Mouse (Mus musculus) kidney, embryonic 14.5 days (tissue): ENCODE results near the gene Dmbt1. TPM values are rescaled to one million over a fixed set of nuclear protein-coding genes. Genes with fewer than 3 reads are reported as not detected.

Source experiments
- ATAC-seq: fragments of 200-750 bp; cut with Nextera tagmentation; 2 replicates; pipeline ENCODE4 v1.8.0; 2017; ENCODE audit warnings: moderate number of reproducible peaks, mild to moderate bottlenecking, moderate TSS enrichment, moderate library complexity; ENCODE audit not compliant: low FRiP score, low TSS enrichment
- H3K27ac ChIP-seq: fragments of 300-500 bp; sonication (generic); 2 replicates; pipeline ENCODE4 v1.5.1; 2014; ENCODE audit warnings: low read depth, mild to moderate bottlenecking, low read length, moderate library complexity, mixed read lengths
- H3K27me3 ChIP-seq: fragments of 300-500 bp; sonication (generic); 2 replicates; pipeline ENCODE4 v1.6.1; 2014; ENCODE audit warnings: mild to moderate bottlenecking, low read length; ENCODE audit not compliant: control insufficient read depth, insufficient read depth
- H3K36me3 ChIP-seq: fragments of 300-500 bp; sonication (generic); 2 replicates; pipeline ENCODE4 v1.6.1; 2014; ENCODE audit warnings: low read length, mixed read lengths; ENCODE audit not compliant: control insufficient read depth, insufficient read depth
- H3K4me1 ChIP-seq: fragments of 300-500 bp; sonication (generic); 2 replicates; pipeline ENCODE4 v1.6.1; 2014; ENCODE audit warnings: low read length, mixed read lengths; ENCODE audit not compliant: control insufficient read depth, insufficient read depth
- H3K4me2 ChIP-seq: fragments of 300-500 bp; sonication (generic); replicated peaks from 2 replicates; pipeline ENCODE4 v1.6.1; 2014; ENCODE audit warnings: low read depth, mild to moderate bottlenecking, low read length
- H3K4me3 ChIP-seq: fragments of 300-500 bp; sonication (generic); 2 replicates; pipeline ENCODE4 v1.5.1; 2014; ENCODE audit warnings: mild to moderate bottlenecking, low read length
- H3K9ac ChIP-seq: fragments of 300-500 bp; sonication (generic); 2 replicates; pipeline ENCODE4 v1.6.1; 2014; ENCODE audit warnings: low read depth, mild to moderate bottlenecking, low read length, moderate library complexity
- H3K9me3 ChIP-seq: fragments of 300-500 bp; sonication (generic); 2 replicates; pipeline ENCODE4 v1.6.1; 2016; ENCODE audit warnings: low read length; ENCODE audit not compliant: control insufficient read depth
- WGBS: fragments of 180-500 bp; shearing (Covaris S2); extraction: QIAGEN DNeasy Blood & Tissue Kit; methylation state at CpG from one replicate; pipeline ENCODE4 v1.1.7; 2014; 5-methylcytosine and 5-hydroxymethylcytosine counted together
- polyA plus RNA-seq: library from polyadenylated mRNA; unstranded; fragments of >200 nt; fragmentation: Nextera tagmentation; extraction: Ambion mirVana; gene quantifications from 2 replicates; pipeline ENCODE4 v1.2.1, GENCODE M21; 2014

Gene Dmbt1
- polyA plus RNA-seq, 1 experiment from 2014 or later, result not detected

DNA sequence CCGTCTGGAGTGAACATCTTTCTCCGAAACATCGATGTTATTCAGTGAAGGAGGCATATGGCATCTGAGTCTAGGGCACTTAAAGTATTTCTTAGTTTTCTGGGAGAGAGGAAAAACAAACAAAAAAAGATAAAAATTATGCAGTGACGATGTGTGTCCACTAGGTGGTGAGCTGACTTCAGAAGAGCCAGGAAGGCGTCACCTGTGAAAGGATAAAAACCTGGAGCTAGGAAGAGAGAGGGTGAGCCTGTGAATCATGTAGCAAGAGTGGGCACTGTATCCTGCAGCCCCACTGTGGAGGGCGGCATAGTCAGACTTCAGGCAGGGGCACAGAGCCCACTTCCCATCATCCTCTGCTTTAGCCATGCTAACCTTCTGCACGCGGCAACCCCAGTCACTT, 37.9 kb upstream of the Dmbt1 start:
- Histone ChIP-seq H3K4me3 (no peak overlapping the region), H3K9ac (no peak overlapping the region), H3K27me3 (no peaks in the 10 kb centered on the region), H3K9me3 (no peaks in the 10 kb centered on the region), H3K36me3 (no peaks in the 10 kb centered on the region), H3K4me1 (no peaks in the 10 kb centered on the region), H3K4me2 (no peak overlapping the region), H3K27ac (no peak overlapping the region)
- no peak for ATAC-seq
- WGBS, result 51% methylated on average over 8 of the region's 8 CpGs

DNA sequence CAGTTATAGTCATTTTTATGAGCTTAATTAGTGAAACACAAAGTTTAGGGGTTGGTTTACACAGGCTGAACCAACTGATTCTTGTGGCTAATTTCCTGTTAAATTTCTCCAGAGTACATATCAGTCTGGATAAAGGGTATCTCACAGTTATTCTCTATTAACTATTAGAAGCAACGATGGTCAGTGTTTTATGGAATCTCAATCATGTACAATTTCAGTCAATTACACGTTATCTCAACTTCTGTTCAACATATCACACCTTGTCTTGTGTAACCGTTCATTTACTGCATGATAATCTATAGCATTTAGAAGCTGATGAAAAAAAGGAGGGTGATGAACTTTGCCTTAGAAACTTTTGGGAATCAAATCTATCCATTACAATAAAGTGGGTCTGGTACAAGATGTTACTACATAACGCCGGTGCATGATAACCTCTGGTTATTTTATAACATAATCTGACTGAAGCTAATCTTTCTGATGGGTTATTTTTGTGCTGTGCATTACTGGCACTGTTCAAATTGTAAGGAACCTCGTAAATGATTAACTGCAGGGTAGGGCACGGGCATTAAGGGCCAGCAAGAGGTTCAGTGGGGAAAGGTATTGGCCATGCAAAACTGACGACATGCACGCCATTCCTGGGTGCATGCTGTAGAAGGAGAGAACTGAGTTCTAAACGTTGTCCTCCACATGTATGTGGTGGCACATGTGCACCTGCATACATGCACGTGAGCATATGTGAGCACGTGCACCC, 29.7 kb upstream of the Dmbt1 start:
- WGBS, result 79% methylated on average over 12 of the region's 12 CpGs
- Histone ChIP-seq H3K9ac (no peak overlapping the region), H3K27ac (no peak overlapping the region), H3K36me3 (no peaks in the 10 kb centered on the region), H3K4me3 (no peak overlapping the region), H3K4me1 (no peaks in the 10 kb centered on the region), H3K4me2 (no peak overlapping the region), H3K27me3 (no peaks in the 10 kb centered on the region), H3K9me3 (peaks cover 14% of the 10 kb centered on the region)
- no peak for ATAC-seq

DNA sequence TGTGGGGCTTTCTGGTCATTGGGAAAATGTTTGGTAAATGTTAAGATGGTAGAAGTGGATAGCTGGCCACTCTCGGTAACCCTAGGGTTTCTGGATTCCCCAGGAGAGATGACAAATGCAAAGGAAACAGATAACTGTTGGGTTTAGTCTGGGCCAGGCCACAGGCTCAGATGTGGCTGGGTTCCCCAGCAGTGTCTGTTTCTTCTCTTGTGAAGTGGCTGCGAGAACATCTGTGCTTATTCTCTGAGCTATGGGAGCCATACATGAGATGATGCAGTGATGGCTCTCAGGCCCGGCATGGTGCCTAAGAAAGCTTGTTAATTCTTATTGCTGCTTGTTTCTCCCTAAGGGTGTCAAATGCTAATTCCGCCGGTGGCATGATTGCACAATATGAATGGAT, 27.8 kb upstream of the Dmbt1 start:
- Histone ChIP-seq H3K4me3 (no peak overlapping the region), H3K9me3 (peaks cover 17% of the 10 kb centered on the region), H3K27me3 (no peaks in the 10 kb centered on the region), H3K9ac (no peak overlapping the region), H3K4me1 (no peaks in the 10 kb centered on the region), H3K36me3 (no peaks in the 10 kb centered on the region), H3K4me2 (no peak overlapping the region), H3K27ac (no peak overlapping the region)
- ATAC-seq, result no peak
- 94% methylated on average over 5 of the region's 5 CpGs for WGBS

DNA sequence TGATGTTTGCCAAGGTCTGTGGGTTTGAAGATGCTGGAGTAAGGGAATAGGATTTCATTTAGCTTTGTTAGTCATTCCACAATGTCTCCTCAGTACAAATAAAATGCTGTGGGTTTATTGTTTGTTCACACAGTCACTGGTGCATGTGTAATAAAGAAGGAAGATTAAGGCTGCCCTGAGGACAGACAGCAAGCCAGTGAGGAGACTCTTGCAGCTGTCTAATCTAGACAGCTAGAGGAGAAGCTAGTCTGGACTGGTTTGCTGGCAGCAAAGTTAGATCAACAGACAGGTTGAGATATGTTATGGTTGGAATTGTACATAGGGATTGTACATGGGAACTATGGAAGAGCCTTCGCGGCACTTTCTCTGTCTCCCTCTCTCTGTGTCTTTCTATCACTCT, 24.6 kb upstream of the Dmbt1 start:
- no peaks in the 10 kb centered on the region for H3K36me3 ChIP-seq
- WGBS, result 96% methylated on average over 2 of the region's 2 CpGs
- no peak overlapping the region for H3K27ac ChIP-seq
- no peak overlapping the region for H3K4me2 ChIP-seq
- H3K27me3 ChIP-seq, result no peaks in the 10 kb centered on the region
- H3K4me3 ChIP-seq, result no peak overlapping the region
- H3K9me3 ChIP-seq, result peaks cover 17% of the 10 kb centered on the region
- H3K4me1 ChIP-seq, result no peaks in the 10 kb centered on the region
- ATAC-seq, result no peak
- H3K9ac ChIP-seq, result no peak overlapping the region

DNA sequence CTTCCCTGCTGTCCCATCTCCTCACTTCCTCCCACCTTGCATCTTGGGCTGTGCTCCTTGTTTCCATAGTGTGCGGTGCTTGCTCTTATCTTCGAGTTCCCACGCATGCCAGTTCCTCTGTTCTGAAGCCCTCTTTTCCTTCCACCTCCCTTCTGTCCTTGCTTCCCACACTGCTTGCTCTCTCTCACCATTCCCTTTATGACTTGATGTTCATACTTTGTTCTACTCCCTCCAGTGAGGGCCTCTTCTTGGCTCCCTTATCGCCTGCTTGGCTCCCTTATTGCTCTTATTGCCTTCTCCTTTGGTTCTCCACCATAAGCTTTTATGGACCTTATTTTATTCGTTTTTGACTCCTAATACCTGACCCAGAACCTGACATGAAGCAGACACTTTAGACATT, 22.7 kb upstream of the Dmbt1 start:
- WGBS, result 79% methylated on average over 5 of the region's 5 CpGs
- H3K9me3 ChIP-seq, result peaks cover 17% of the 10 kb centered on the region

DNA sequence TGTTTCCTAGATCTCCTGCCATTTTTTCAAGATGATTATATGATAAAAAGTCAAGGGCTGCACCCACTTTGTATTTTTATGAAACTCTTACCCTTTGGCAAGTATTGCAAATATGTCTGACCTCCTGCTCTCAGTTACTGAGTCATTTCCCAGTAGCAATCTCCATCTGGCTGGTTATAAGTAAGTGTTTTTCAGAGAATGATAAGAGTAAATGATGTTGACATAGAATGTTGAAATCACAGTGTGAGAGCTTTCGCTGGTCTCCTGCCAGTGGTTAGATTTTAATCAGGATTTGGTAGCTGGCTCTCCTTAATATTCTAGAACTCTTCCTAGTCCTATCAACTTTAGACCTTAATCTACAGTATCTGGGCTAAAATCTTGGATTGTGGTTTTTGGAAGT, 20.0 kb upstream of the Dmbt1 start:
- WGBS, result 76% methylated on average over 1 of the region's 1 CpGs
- no peaks in the 10 kb centered on the region for H3K36me3 ChIP-seq
- no peak overlapping the region for H3K4me2 ChIP-seq
- no peaks in the 10 kb centered on the region for H3K27me3 ChIP-seq
- H3K27ac ChIP-seq, result no peak overlapping the region
- H3K4me1 ChIP-seq, result no peaks in the 10 kb centered on the region
- peaks cover 5% of the 10 kb centered on the region; the same call in 1 of the 2 replicates for H3K9me3 ChIP-seq
- H3K4me3 ChIP-seq, result no peak overlapping the region
- ATAC-seq, result no peak
- H3K9ac ChIP-seq, result no peak overlapping the region

More for the DNA sequence above, 22.7 kb upstream of the Dmbt1 start:
- no peak overlapping the region for H3K27ac ChIP-seq
- H3K36me3 ChIP-seq, result no peaks in the 10 kb centered on the region
- no peak overlapping the region for H3K4me2 ChIP-seq
- H3K4me1 ChIP-seq, result no peaks in the 10 kb centered on the region
- no peak overlapping the region for H3K9ac ChIP-seq
- no peak overlapping the region for H3K4me3 ChIP-seq
- no peak for ATAC-seq
- no peaks in the 10 kb centered on the region for H3K27me3 ChIP-seq

DNA sequence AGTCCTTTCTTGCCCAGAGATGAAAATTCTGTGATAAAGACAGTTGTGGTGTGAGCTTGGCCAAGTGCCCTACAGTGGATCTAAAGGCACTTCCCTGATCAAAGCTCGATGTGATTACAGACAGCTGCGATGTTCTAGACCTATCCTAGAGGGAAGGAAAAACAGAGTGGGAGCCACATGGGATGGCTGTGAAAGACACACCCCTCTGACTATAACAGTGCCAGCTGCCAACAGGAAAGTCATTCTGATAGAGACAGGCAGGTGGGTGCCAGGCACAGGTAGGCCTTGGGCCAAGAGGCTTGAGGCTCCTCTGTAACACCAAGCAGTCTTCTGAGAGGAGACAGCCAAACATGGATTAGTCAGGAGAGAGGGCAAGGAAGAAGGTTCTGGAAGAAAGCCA, 12.7 kb upstream of the Dmbt1 start:
- H3K36me3 ChIP-seq, result no peaks in the 10 kb centered on the region
- peaks cover 3% of the 10 kb centered on the region; the same call in 1 of the 2 replicates for H3K9me3 ChIP-seq
- H3K9ac ChIP-seq, result no peak overlapping the region
- ATAC-seq, result no peak
- no peak overlapping the region for H3K27ac ChIP-seq
- WGBS, result 89% methylated on average over 2 of the region's 2 CpGs
- H3K4me2 ChIP-seq, result no peak overlapping the region
- no peak overlapping the region for H3K4me3 ChIP-seq
- no peaks in the 10 kb centered on the region for H3K4me1 ChIP-seq
- H3K27me3 ChIP-seq, result no peaks in the 10 kb centered on the region

DNA sequence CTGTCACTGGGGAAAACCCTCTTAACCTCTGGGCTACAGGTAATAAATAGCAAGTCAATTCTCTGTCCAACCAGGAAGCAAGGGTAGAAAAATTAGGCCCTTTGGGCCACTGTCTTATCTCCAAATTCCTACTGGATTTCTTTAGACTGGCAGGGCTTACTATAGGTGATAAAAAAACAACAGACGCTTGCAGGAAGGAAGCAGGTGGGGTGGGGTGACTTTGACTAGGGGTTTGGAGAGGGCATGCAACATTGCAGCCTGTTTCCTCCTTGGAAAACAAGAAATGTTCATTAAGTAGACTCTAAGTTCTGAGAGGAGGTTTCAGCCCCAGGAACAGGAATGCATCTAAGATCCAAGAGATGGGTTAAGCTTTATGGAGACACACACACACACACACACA, 7.0 kb upstream of the Dmbt1 start:
- no peak overlapping the region for H3K9ac ChIP-seq
- no peak overlapping the region for H3K4me2 ChIP-seq
- no peak for ATAC-seq
- H3K4me3 ChIP-seq, result no peak overlapping the region
- no peaks in the 10 kb centered on the region for H3K27me3 ChIP-seq
- WGBS, result 45% methylated on average over 1 of the region's 1 CpGs
- H3K36me3 ChIP-seq, result no peaks in the 10 kb centered on the region
- H3K27ac ChIP-seq, result no peak overlapping the region
- H3K9me3 ChIP-seq, result no peaks in the 10 kb centered on the region
- no peaks in the 10 kb centered on the region for H3K4me1 ChIP-seq

DNA sequence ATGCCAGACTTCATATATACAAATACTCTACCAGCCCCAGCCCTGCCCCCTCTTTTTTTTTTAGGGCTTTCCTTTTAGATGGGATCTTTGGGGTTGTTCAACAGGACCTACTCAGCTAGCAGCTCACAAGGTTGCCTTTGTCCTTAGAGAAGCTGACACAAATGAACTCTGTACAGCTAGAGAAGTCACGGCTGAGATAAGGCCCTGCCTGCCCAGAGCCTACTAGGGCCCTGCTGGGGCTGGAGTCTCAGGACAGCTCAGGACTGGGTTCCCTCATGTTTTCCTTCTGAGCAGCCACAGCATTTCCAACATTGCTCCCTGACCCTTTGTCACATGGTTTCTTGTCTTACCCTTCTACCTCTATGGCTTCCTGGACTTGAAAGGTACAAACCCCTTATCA, 4.3 kb upstream of the Dmbt1 start:
- H3K4me1 ChIP-seq, result no peaks in the 10 kb centered on the region
- ATAC-seq, result no peak
- no peaks in the 10 kb centered on the region for H3K27me3 ChIP-seq
- H3K4me2 ChIP-seq, result no peak overlapping the region
- no peak overlapping the region for H3K27ac ChIP-seq
- H3K9ac ChIP-seq, result no peak overlapping the region
- no peaks in the 10 kb centered on the region for H3K36me3 ChIP-seq
- H3K9me3 ChIP-seq, result no peaks in the 10 kb centered on the region
- 81% methylated on average over 1 of the region's 1 CpGs for WGBS
- no peak overlapping the region for H3K4me3 ChIP-seq
